Mouse (Mus musculus): ENCODE results near the gene Plxdc2. TPM values are rescaled to one million over a fixed set of nuclear protein-coding genes. Genes with fewer than 3 reads are reported as not detected.

The Plxdc2 gene
- polyA plus RNA-seq, 1 experiment, result 6.9 TPM

DNA sequence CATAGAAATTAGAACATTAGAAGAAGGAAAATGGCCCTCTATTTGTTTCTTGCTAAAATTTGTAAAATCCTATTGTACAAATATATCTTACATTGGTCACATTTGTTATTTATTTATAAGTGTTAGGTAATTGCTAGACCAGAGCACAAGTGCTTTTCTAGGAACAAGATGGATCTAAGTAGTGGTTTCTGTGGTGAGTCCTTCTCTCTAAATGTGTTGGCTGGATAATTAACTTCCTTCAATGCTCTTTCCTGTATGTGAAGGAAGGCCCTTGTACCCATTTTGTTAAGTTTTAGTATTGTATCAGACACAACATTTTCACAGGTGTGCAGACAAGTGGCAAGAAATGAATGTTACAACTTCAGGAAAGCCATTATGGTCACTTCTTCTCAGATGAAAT lies 30.6 kb downstream of the Plxdc2 start:
- H3K4me1 ChIP-seq (ENCODE audit: control insufficient read depth, insufficient read depth, low read length), result no peaks in the 10 kb centered on the region
- H3K27ac ChIP-seq (ENCODE audit: control insufficient read depth, insufficient read depth, low read depth, low read length, poor library complexity), result no peak overlapping the region
- TF ChIP-seq POLR2A (IDR thresholded peaks at IDR 0.05; ENCODE audit: borderline replicate concordance, control insufficient read depth, low read depth, low read length) (no peak), CTCF (IDR thresholded peaks at IDR 0.05; ENCODE audit: control insufficient read depth, insufficient read depth, low read length) (no peak)
- H3K4me3 ChIP-seq (replicated peaks; ENCODE audit: control insufficient read depth, low read depth, low read length), result no peak overlapping the region

DNA sequence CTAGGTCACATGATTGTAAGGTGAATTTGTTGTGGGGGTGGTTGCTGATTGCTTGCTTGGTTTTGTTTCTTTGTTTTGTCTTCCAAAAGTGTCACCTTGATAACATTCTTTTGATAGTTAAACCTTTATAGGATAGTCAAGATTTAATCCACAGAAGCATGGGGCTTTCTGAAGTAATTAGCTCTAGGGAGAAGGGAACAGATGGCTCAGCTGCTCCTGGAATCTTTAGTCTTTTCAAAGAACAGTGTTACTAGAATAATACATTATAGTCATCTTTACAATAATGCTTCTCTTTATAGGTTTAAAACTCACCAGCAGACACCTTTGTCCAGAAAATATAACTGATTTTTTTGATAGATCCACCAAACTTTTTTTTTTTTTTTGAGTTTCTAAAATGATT lies 31.7 kb downstream of the Plxdc2 start:
- no peak for TF ChIP-seq POLR2A (IDR thresholded peaks at IDR 0.05; ENCODE audit: borderline replicate concordance, control insufficient read depth, low read depth, low read length)
- no peak for TF ChIP-seq CTCF (IDR thresholded peaks at IDR 0.05; ENCODE audit: control insufficient read depth, insufficient read depth, low read length)
- Histone ChIP-seq H3K27ac (ENCODE audit: control insufficient read depth, insufficient read depth, low read depth, low read length, poor library complexity) (no peak overlapping the region), H3K4me3 (replicated peaks; ENCODE audit: control insufficient read depth, low read depth, low read length) (no peak overlapping the region), H3K4me1 (ENCODE audit: control insufficient read depth, insufficient read depth, low read length) (no peaks in the 10 kb centered on the region)

DNA sequence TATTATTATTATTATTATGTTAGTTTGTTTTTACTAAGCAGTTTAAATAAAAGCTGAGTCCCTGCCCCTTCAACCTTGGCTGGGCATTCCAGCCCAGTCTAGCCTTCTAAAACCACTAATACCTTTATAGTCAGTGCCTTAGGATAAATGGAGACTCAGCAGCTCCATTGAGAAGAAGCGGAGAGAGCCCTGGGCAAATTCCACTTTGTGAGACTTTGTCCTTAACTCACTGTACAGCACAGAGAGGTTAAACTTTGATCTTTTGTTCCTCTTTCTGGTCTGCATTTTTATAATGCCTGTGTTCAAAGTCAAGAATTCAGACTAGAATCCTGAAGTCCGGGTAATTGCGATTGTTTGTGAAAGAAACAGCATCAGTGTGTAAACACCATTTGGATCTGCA lies 41.4 kb downstream of the Plxdc2 start:
- 86% methylated on average over 3 of the region's 3 CpGs for WGBS
- Histone ChIP-seq H3K4me3 (replicated peaks; ENCODE audit: control insufficient read depth, low read depth, low read length) (no peak overlapping the region), H3K4me1 (ENCODE audit: control insufficient read depth, insufficient read depth, low read length) (no peaks in the 10 kb centered on the region), H3K27ac (ENCODE audit: control insufficient read depth, insufficient read depth, low read depth, low read length, poor library complexity) (no peak overlapping the region)
- TF ChIP-seq CTCF (IDR thresholded peaks at IDR 0.05; ENCODE audit: control insufficient read depth, insufficient read depth, low read length) (no peak), POLR2A (IDR thresholded peaks at IDR 0.05; ENCODE audit: borderline replicate concordance, control insufficient read depth, low read depth, low read length) (no peak)

DNA sequence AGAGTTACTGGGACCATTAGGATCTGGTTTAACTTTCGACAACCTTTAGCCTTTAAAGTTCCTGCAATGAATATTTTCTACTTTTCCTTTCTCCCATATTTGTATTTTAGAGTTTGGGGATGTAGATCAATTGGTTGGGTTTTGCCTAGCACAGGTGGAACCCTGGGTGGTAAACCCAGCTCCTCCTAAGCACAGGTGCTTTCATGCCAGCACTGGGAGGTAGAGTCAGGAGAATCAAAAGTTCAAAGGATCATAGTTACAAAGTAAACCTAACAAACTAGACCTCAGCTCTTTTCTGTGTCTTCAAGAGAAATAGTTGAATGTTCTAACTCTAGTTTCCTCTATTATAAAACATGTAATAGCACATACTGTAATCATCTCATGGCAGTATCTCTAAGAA lies 41.9 kb downstream of the Plxdc2 start:
- TF ChIP-seq POLR2A (IDR thresholded peaks at IDR 0.05; ENCODE audit: borderline replicate concordance, control insufficient read depth, low read depth, low read length), result no peak
- TF ChIP-seq CTCF (IDR thresholded peaks at IDR 0.05; ENCODE audit: control insufficient read depth, insufficient read depth, low read length), result no peak
- H3K27ac ChIP-seq (ENCODE audit: control insufficient read depth, insufficient read depth, low read depth, low read length, poor library complexity), result no peak overlapping the region
- no peak overlapping the region for H3K4me3 ChIP-seq (replicated peaks; ENCODE audit: control insufficient read depth, low read depth, low read length)
- H3K4me1 ChIP-seq (ENCODE audit: control insufficient read depth, insufficient read depth, low read length), result no peaks in the 10 kb centered on the region
- WGBS, result 79% methylated on average over 1 of the region's 1 CpGs

DNA sequence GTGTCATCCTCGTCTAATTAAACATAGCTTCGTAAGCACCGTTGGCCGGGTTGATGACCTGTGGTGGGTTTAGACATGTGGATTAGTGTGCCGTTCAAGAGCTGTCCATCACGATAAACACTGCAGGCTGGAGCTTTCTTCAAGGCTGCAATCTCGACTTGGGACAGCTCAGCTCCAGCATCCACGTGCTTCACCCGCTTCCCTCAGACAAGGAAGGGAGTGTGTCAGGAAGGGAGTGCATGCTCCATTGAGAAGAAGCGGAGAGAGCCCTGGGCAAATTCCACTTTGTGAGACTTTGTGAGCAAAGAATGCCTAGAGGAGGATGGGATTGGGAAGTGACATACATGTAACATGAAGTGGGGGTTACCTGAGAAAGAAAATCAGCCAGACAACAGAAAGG lies 42.8 kb downstream of the Plxdc2 start:
- H3K4me1 ChIP-seq (ENCODE audit: control insufficient read depth, insufficient read depth, low read length), result no peaks in the 10 kb centered on the region
- H3K27ac ChIP-seq (ENCODE audit: control insufficient read depth, insufficient read depth, low read depth, low read length, poor library complexity), result no peak overlapping the region
- H3K4me3 ChIP-seq (replicated peaks; ENCODE audit: control insufficient read depth, low read depth, low read length), result no peak overlapping the region
- TF ChIP-seq CTCF (IDR thresholded peaks at IDR 0.05; ENCODE audit: control insufficient read depth, insufficient read depth, low read length), result no peak
- no peak for TF ChIP-seq POLR2A (IDR thresholded peaks at IDR 0.05; ENCODE audit: borderline replicate concordance, control insufficient read depth, low read depth, low read length)
- 82% methylated on average over 10 of the region's 10 CpGs for WGBS

DNA sequence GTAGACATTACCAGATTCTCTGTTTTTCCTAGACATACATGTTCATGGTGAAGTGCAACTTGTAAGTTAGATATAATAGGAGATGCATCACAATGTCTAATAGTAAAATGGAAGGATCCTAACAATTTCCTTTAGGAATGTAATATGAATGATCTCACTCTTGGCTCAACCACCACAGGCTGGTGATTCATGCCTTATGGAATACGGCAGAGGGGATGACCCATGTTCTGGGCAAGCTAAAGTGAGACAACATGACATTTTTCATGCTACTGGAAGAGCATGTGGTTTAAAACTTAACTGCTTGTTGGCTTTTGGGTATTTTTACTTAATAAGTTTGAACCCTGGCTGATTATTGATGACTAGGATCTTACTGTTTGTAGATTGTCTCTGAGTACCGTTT lies 50.4 kb downstream of the Plxdc2 start:
- no peak for TF ChIP-seq POLR2A (IDR thresholded peaks at IDR 0.05; ENCODE audit: borderline replicate concordance, control insufficient read depth, low read depth, low read length)
- TF ChIP-seq CTCF (IDR thresholded peaks at IDR 0.05; ENCODE audit: control insufficient read depth, insufficient read depth, low read length), result no peak
- 75% methylated on average over 2 of the region's 2 CpGs for WGBS
- H3K4me3 ChIP-seq (replicated peaks; ENCODE audit: control insufficient read depth, low read depth, low read length), result no peak overlapping the region

DNA sequence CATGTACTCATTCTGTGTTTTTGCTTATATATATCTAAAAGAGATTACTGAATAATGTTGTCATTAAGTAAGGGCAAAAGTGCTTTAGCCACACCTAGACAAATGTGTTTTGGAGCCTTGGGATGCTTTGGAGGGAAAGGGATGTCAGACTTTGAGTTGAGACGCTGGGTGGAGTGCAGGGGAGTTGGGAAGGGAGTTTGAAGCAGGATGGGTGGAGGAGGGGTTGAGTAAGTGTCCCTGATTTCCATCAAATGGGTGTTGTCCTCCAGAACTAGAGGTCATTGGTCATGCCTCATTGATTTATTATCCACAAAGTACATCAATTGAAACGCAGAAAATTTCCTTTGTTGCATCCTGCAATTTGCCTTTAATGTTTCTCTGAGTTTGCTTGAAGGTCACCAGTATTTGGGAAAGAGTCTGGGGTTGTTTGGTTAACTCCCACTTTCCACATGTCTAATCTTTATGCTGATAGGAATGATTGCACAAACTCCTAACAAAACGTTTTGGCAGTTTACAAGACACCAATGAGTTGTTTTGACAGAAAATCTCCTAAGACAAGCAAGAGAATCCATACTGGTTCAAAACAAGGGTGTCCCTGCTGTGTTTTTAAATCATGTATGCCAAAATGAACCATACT lies 58.4 kb downstream of the Plxdc2 start:
- H3K27ac ChIP-seq (ENCODE audit: control insufficient read depth, insufficient read depth, low read depth, low read length, poor library complexity), result no peak overlapping the region
- no peak for TF ChIP-seq POLR2A (IDR thresholded peaks at IDR 0.05; ENCODE audit: borderline replicate concordance, control insufficient read depth, low read depth, low read length)
- TF ChIP-seq CTCF (IDR thresholded peaks at IDR 0.05; ENCODE audit: control insufficient read depth, insufficient read depth, low read length), result no peak
- WGBS, result 62% methylated on average over 3 of the region's 3 CpGs
- no peaks in the 10 kb centered on the region for H3K4me1 ChIP-seq (ENCODE audit: control insufficient read depth, insufficient read depth, low read length)
- H3K4me3 ChIP-seq (replicated peaks; ENCODE audit: control insufficient read depth, low read depth, low read length), result no peak overlapping the region

More for the DNA sequence above, 50.4 kb downstream of the Plxdc2 start:
- no peaks in the 10 kb centered on the region for H3K4me1 ChIP-seq (ENCODE audit: control insufficient read depth, insufficient read depth, low read length)
- no peak overlapping the region for H3K27ac ChIP-seq (ENCODE audit: control insufficient read depth, insufficient read depth, low read depth, low read length, poor library complexity)

DNA sequence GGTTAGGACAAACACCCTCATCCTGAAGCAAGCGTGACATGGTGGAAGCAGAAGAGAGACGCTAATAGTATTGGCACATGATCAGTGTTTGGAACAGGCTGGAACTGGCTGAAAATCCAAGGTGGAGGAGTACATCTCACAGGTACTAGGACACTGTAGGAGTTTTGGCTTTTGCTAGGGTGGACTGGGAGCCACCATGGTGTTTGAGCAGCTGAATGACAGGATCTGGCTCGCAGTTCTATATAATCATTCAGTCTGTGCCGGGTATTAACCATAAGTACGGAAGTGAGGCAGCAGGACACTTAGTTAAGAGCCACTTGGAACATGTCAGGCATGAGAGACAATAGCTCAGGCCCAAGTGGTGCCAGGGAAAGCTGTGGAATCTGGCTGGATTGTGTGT lies 82.9 kb downstream of the Plxdc2 start:
- no peaks in the 10 kb centered on the region for H3K4me1 ChIP-seq (ENCODE audit: control insufficient read depth, insufficient read depth, low read length)
- no peak overlapping the region for H3K4me3 ChIP-seq (replicated peaks; ENCODE audit: control insufficient read depth, low read depth, low read length)
- WGBS, result 90% methylated on average over 5 of the region's 5 CpGs
- no peak overlapping the region for H3K27ac ChIP-seq (ENCODE audit: control insufficient read depth, insufficient read depth, low read depth, low read length, poor library complexity)
- no peak for TF ChIP-seq POLR2A (IDR thresholded peaks at IDR 0.05; ENCODE audit: borderline replicate concordance, control insufficient read depth, low read depth, low read length)
- TF ChIP-seq CTCF (IDR thresholded peaks at IDR 0.05; ENCODE audit: control insufficient read depth, insufficient read depth, low read length), result no peak

DNA sequence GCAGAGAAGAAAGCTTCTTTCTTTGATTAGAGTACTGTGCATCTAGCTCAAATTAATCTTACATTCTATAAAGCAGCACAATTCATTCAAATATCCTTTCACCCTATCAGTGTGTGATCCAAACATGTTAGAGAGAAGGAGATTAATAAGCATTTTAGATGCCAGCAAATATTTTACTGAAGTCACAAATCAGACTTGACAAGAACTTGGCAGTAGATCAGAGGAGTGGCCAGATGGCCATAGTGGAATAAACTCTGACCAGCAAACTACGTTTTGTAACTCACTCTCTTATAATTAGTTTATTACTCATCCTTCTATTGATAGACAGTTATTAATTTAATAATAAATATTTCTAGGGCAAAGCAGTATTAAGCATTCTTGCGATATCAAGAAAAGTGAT lies 86.5 kb downstream of the Plxdc2 start:
- TF ChIP-seq POLR2A (IDR thresholded peaks at IDR 0.05; ENCODE audit: borderline replicate concordance, control insufficient read depth, low read depth, low read length) (no peak), CTCF (IDR thresholded peaks at IDR 0.05; ENCODE audit: control insufficient read depth, insufficient read depth, low read length) (no peak)
- no peak overlapping the region for H3K27ac ChIP-seq (ENCODE audit: control insufficient read depth, insufficient read depth, low read depth, low read length, poor library complexity)
- 74% methylated on average over 2 of the region's 2 CpGs for WGBS
- H3K4me1 ChIP-seq (ENCODE audit: control insufficient read depth, insufficient read depth, low read length), result no peaks in the 10 kb centered on the region
- H3K4me3 ChIP-seq (replicated peaks; ENCODE audit: control insufficient read depth, low read depth, low read length), result no peak overlapping the region
